Comparison of ENCODE assay signal across 8 mouse cellular contexts in the genomic region with DNA sequence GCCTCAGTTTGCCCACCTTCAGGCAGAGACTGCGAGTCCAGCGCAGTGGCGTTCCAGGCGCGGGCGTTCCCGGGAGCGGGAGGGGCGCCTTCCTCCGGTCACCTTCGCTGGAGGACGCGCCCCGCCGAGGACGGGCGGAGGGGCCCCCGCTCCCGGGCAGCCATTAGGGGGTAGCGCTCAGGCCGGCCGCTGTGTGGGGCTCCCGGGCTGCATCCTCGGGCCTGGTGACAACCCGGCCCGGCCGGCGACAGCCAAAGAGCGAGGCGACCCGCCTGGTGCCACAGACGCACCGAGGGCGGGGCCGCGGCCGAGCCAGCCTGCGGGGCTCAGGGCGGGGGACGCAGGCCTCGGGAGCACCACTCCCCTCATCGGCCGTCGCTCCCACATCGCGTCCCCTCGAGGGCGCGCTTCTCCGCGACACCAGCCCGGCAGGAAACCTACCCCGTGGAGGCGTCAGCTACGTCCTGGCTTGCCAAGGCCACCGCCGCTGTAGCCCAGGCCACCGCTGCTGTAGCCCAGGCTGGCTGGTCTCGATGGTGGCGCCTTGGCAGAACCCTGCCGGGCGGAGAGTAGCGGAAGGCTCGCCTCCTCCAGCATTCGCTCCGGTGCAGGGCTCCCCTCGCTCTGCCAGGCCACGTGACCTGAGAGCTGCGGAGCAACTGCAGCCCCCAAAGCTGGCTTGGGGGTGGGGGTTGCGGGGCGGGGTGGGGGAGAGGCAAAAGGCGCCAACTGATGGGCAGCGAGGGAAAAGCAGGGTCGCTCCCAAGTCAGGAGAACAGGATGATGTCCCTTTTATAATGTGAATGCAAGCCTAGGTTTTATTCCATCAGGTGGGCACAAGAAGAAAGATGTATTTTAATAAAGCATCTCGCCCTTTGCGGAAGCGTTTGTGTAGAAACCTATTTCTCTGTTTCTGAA. TPM values are rescaled to one million over a fixed set of nuclear protein-coding genes. Genes with fewer than 3 reads are reported as not detected.
DNase-seq lines count a peak whose midpoint lies in the region; ATAC-seq and TF ChIP-seq lines count a peak whose summit lies in the region.

A gene (minus strand): TSS at position 694 of the 918 bp plus-strand sequence.

- TF ChIP-seq CTCF in cerebellum, adult 2 months (IDR thresholded peaks at IDR 0.05; ENCODE audit: borderline replicate concordance, insufficient read depth, low read depth, low read length): no peak

- H3K4me3 ChIP-seq in cerebellum, adult 2 months (replicated peaks; ENCODE audit: insufficient read depth, low read depth, low read length): peak within 1 kb of the TSS; percentile 74
- H3K4me3 ChIP-seq in forebrain, embryonic 16.5 days (replicated peaks; ENCODE audit: low read length): peak within 1 kb of the TSS; percentile 87
- peak within 1 kb of the TSS; percentile 76 for H3K4me3 ChIP-seq in liver, embryonic 16.5 days (ENCODE audit: low read depth, low read length)
- H3K4me3 ChIP-seq in neural tube, embryonic 15.5 days (replicated peaks): peak within 1 kb of the TSS; percentile 74

- peak; percentile 88 for DNase-seq in Muller cell, postnatal 12 days (ENCODE audit: inconsistent ontology term)
- peak; percentile 85 to 89 for DNase-seq in cerebellum, adult 2 months
- peak; percentile 79 to 80 for DNase-seq in heart, postnatal 14 days
- no peak for DNase-seq in large intestine, adult 2 months (ENCODE audit: low read depth, low spot score)
- DNase-seq in thymus, postnatal 10 days (ENCODE audit: low spot score in 2 of 2): peak; percentile 5 to 7

- H3K9ac ChIP-seq in forebrain, embryonic 16.5 days (replicated peaks; ENCODE audit: low read depth, low read length): peak within 1 kb of the TSS; percentile 90
- peak within 1 kb of the TSS; percentile 67 for H3K9ac ChIP-seq in liver, embryonic 16.5 days (ENCODE audit: low read depth, low read length)
- H3K9ac ChIP-seq in neural tube, embryonic 15.5 days (replicated peaks): peak within 1 kb of the TSS; percentile 90

- H3K4me1 ChIP-seq in cerebellum, adult 2 months (ENCODE audit: control insufficient read depth, insufficient read depth, low read length): no peaks in the 10 kb centered on the region; the same call in 1 of the 2 replicates
- peaks cover 5% of the 10 kb centered on the region; the same call in 1 of the 2 replicates for H3K4me1 ChIP-seq in forebrain, embryonic 16.5 days (replicated peaks; ENCODE audit: control insufficient read depth, insufficient read depth, low read length)
- H3K4me1 ChIP-seq in liver, embryonic 16.5 days (ENCODE audit: control insufficient read depth, low read depth, low read length): peaks cover 8% of the 10 kb centered on the region
- peaks cover 12% of the 10 kb centered on the region for H3K4me1 ChIP-seq in neural tube, embryonic 15.5 days

- intact Hi-C loops in heart, postnatal 14 days (cut with DNase I): loop anchor here (2.0 kb wide), 1 partner anchor 31 kb away; no protein-coding TSS in a partner anchor

- no peaks in the 10 kb centered on the region for H3K27me3 ChIP-seq in cerebellum, adult 2 months (ENCODE audit: control insufficient read depth, insufficient read depth, low read length)
- no peaks in the 10 kb centered on the region for H3K27me3 ChIP-seq in forebrain, embryonic 16.5 days (replicated peaks; ENCODE audit: control insufficient read depth, insufficient read depth, low read length)
- peaks cover 2% of the 10 kb centered on the region; the same call in 1 of the 2 replicates for H3K27me3 ChIP-seq in liver, embryonic 16.5 days (ENCODE audit: control insufficient read depth, insufficient read depth, low read depth, low read length)
- no peaks in the 10 kb centered on the region for H3K27me3 ChIP-seq in neural tube, embryonic 15.5 days (replicated peaks)

- no peaks in the 10 kb centered on the region for H3K9me3 ChIP-seq in forebrain, embryonic 16.5 days (ENCODE audit: control insufficient read depth, low read length)
- no peaks in the 10 kb centered on the region for H3K9me3 ChIP-seq in liver, embryonic 16.5 days (replicated peaks; ENCODE audit: control insufficient read depth, low read length)
- no peaks in the 10 kb centered on the region for H3K9me3 ChIP-seq in neural tube, embryonic 15.5 days (replicated peaks)

- ATAC-seq in forebrain, embryonic 16.5 days: peak; percentile 95
- ATAC-seq in liver, embryonic 16.5 days (ENCODE audit: low read depth): peak; percentile 90
- ATAC-seq in neural tube, embryonic 15.5 days (ENCODE audit: low FRiP score): peak; percentile 94

- WGBS in cerebellum, adult 2 months: under 1% methylated on average over 77 of the region's 77 CpGs
- under 1% methylated on average over 73 of the region's 77 CpGs for WGBS in forebrain, embryonic 16.5 days
- WGBS in large intestine, adult 2 months: 1% methylated on average over 75 of the region's 77 CpGs
- WGBS in liver, embryonic 16.5 days (ENCODE audit: insufficient replicate concordance): under 1% methylated on average over 74 of the region's 77 CpGs
- WGBS in neural tube, embryonic 15.5 days: under 1% methylated on average over 77 of the region's 77 CpGs

- peak; percentile 52; the same call in 1 of the 2 replicates for TF ChIP-seq POLR2A in cerebellum, adult 2 months (IDR thresholded peaks at IDR 0.05; ENCODE audit: borderline replicate concordance, insufficient read depth, low read length)

- peak within 1 kb of the TSS; percentile 70 for H3K4me2 ChIP-seq in forebrain, embryonic 16.5 days (ENCODE audit: low read length)
- peak within 1 kb of the TSS; percentile 91 for H3K4me2 ChIP-seq in liver, embryonic 16.5 days (ENCODE audit: low read depth, low read length)
- H3K4me2 ChIP-seq in neural tube, embryonic 15.5 days: peak within 1 kb of the TSS; percentile 76

- no peaks in the 10 kb centered on the region for H3K36me3 ChIP-seq in forebrain, embryonic 16.5 days (ENCODE audit: control insufficient read depth, insufficient read depth)
- no peaks in the 10 kb centered on the region for H3K36me3 ChIP-seq in liver, embryonic 16.5 days (ENCODE audit: control insufficient read depth, insufficient read depth)
- H3K36me3 ChIP-seq in neural tube, embryonic 15.5 days: no peaks in the 10 kb centered on the region

- peak within 1 kb of the TSS; percentile 90 for H3K27ac ChIP-seq in cerebellum, adult 2 months (ENCODE audit: insufficient read depth, low read length)
- peak within 1 kb of the TSS; percentile 89 for H3K27ac ChIP-seq in forebrain, embryonic 16.5 days (ENCODE audit: low read length)
- peak within 1 kb of the TSS; percentile 44 for H3K27ac ChIP-seq in liver, embryonic 16.5 days (ENCODE audit: low read length)
- peak within 1 kb of the TSS; percentile 95 for H3K27ac ChIP-seq in neural tube, embryonic 15.5 days (replicated peaks)

RNA-seq across cellular contexts. Expression of the gene that starts here (rescaled TPM):
- polyA plus RNA-seq in cerebellum, adult 2 months (2012; rRNA removed): 93.9 and 94.6 TPM in 2 replicates
- polyA plus RNA-seq in forebrain, embryonic 16.5 days (2015; fragmentation: Nextera tagmentation; extraction: Ambion mirVana): 56.3 and 72.7 TPM in 2 replicates
- total RNA-seq in heart, postnatal 14 days (2021): 10 to 100 TPM; 40.4 to 43.5 TPM
- 48.5 and 62.8 TPM in 2 replicates for polyA plus RNA-seq in large intestine, adult 2 months (2012; rRNA removed)
- 5.6 and 6.1 TPM in 2 replicates for polyA plus RNA-seq in liver, embryonic 16.5 days (2015; fragmentation: Nextera tagmentation; extraction: Ambion mirVana)
- polyA plus RNA-seq in neural tube, embryonic 15.5 days (2015; fragmentation: Nextera tagmentation; extraction: Ambion mirVana): 123 and 135 TPM in 2 replicates

Comparison
In these comparisons a context has a peak if more than half of its experiments do, and no peak if none do; other contexts are left out.
1. H3K27ac ChIP-seq: peak in every context shown above with its lines; median percentile 95 in neural tube, embryonic 15.5 days; 90 in cerebellum, adult 2 months; 89 in forebrain, embryonic 16.5 days; 44 in liver, embryonic 16.5 days.